Mouse (Mus musculus): ENCODE measurements at regions not wholly inside any gene's neighbourhood (a gene's known extent, or its start where the extent isn't known, plus 50 kb on each side); places are given as distances from the start of the nearest gene placed in this dataset.
"Not testable (repeated sequence)": the region's sequence is repeated elsewhere in the genome, so short reads cannot be mapped to it uniquely, and the experiment has no call there.

- DNase-seq (ENCODE audit: extremely low spot score in 1 of 2, low spot score in 1 of 2) = no peak
Measured at GRCm38 (mm10) chrX:77307374-77307773, 203.4 kb upstream of the Tbl1x start.

- DNase-seq (ENCODE audit: extremely low spot score in 1 of 2, low spot score in 1 of 2) = peak; percentile 14 to 67
Measured at GRCm38 (mm10) chrX:77314384-77314783, 196.4 kb upstream of the Tbl1x start.

GRCm38 (mm10) chrX:77323644-77324043 lies 187.2 kb upstream of the Tbl1x start:
- peak; percentile 18 to 58 for DNase-seq (ENCODE audit: extremely low spot score in 1 of 2, low spot score in 1 of 2)

- DNase-seq (ENCODE audit: extremely low spot score in 1 of 2, low spot score in 1 of 2) = no peak
Measured at GRCm38 (mm10) chrX:77353181-77353580, 157.6 kb upstream of the Tbl1x start.

- DNase-seq (ENCODE audit: extremely low spot score in 1 of 2, low spot score in 1 of 2) = no peak
Measured at GRCm38 (mm10) chrX:77360551-77360950, 150.3 kb upstream of the Tbl1x start.

GRCm38 (mm10) chrX:77361106-77361505 lies 149.7 kb upstream of the Tbl1x start:
- DNase-seq (ENCODE audit: extremely low spot score in 1 of 2, low spot score in 1 of 2) = no peak

GRCm38 (mm10) chrX:77363657-77364056 lies 147.2 kb upstream of the Tbl1x start:
- no peak for DNase-seq (ENCODE audit: extremely low spot score in 1 of 2, low spot score in 1 of 2)

- no peak for DNase-seq (ENCODE audit: extremely low spot score in 1 of 2, low spot score in 1 of 2)
Measured at GRCm38 (mm10) chrX:77367351-77367750, 143.5 kb upstream of the Tbl1x start.

GRCm38 (mm10) chrX:77387271-77387670 lies 123.5 kb upstream of the Tbl1x start:
- no peak for DNase-seq (ENCODE audit: extremely low spot score in 1 of 2, low spot score in 1 of 2)

GRCm38 (mm10) chrX:77391760-77392446 lies 118.9 kb upstream of the Tbl1x start:
- no peak for DNase-seq (ENCODE audit: extremely low spot score in 1 of 2, low spot score in 1 of 2)

- no peak for DNase-seq (ENCODE audit: extremely low spot score in 1 of 2, low spot score in 1 of 2)
Measured at GRCm38 (mm10) chrX:77406896-77407295, 103.9 kb upstream of the Tbl1x start.

- DNase-seq (ENCODE audit: extremely low spot score in 1 of 2, low spot score in 1 of 2) = no peak
Measured at GRCm38 (mm10) chrX:77407925-77408324, 102.9 kb upstream of the Tbl1x start.

GRCm38 (mm10) chrX:77409370-77409769 lies 101.4 kb upstream of the Tbl1x start:
- DNase-seq (ENCODE audit: extremely low spot score in 1 of 2, low spot score in 1 of 2) = peak; percentile 4 to 34

- DNase-seq (ENCODE audit: extremely low spot score in 1 of 2, low spot score in 1 of 2) = no peak
Measured at GRCm38 (mm10) chrX:77410812-77411211, 100.0 kb upstream of the Tbl1x start.

GRCm38 (mm10) chrX:77414156-77414555 lies 96.7 kb upstream of the Tbl1x start:
- DNase-seq (ENCODE audit: extremely low spot score in 1 of 2, low spot score in 1 of 2) = no peak

- no peak for DNase-seq (ENCODE audit: extremely low spot score in 1 of 2, low spot score in 1 of 2)
Measured at GRCm38 (mm10) chrX:77417766-77418165, 93.0 kb upstream of the Tbl1x start.

GRCm38 (mm10) chrX:77422206-77422605 lies 88.6 kb upstream of the Tbl1x start:
- DNase-seq (ENCODE audit: extremely low spot score in 1 of 2, low spot score in 1 of 2) = no peak

GRCm38 (mm10) chrX:77424792-77425727 lies 85.8 kb upstream of the Tbl1x start:
- no peak for DNase-seq (ENCODE audit: extremely low spot score in 1 of 2, low spot score in 1 of 2)

- DNase-seq (ENCODE audit: extremely low spot score in 1 of 2, low spot score in 1 of 2) = not testable (repeated sequence)
Measured at GRCm38 (mm10) chrX:77425728-77426102, 85.1 kb upstream of the Tbl1x start.

GRCm38 (mm10) chrX:77426836-77427235 lies 84.0 kb upstream of the Tbl1x start:
- not testable (repeated sequence) for DNase-seq (ENCODE audit: extremely low spot score in 1 of 2, low spot score in 1 of 2)

- no peak for DNase-seq (ENCODE audit: extremely low spot score in 1 of 2, low spot score in 1 of 2)
Measured at GRCm38 (mm10) chrX:77432001-77432565, 78.7 kb upstream of the Tbl1x start.

Data from frontal cortex, adult 2 months (tissue).